Mouse (Mus musculus) T-helper 1 cell (primary cell): ENCODE data around the gene Nav2.

Source experiments
- in situ Hi-C: fragments of 300-600 bp; cut with MboI, MseI; formaldehyde crosslinking; loops from one replicate; pipeline ENCODE4 v1.15.1; 2025; ENCODE audit warnings: high pct_unique_total_duplicates

The Nav2 gene

GRCm38 (mm10) chr7:49350321-49351007 lies 441.9 kb downstream of the Nav2 start:
- in situ Hi-C loops, result no loop called here

GRCm38 (mm10) chr7:49351596-49352258 lies 443.2 kb downstream of the Nav2 start:
- in situ Hi-C loops, result no loop called here

- in situ Hi-C loops, result no loop called here
These were observed 449.1 kb downstream of the Nav2 start for GRCm38 (mm10) chr7:49357441-49358165.

GRCm38 (mm10) chr7:49359120-49359519 lies 450.6 kb downstream of the Nav2 start:
- in situ Hi-C loops, result no loop called here

- in situ Hi-C loops, result no loop called here
These were observed 452.1 kb downstream of the Nav2 start for GRCm38 (mm10) chr7:49360597-49360996.

- in situ Hi-C loops, result no loop called here
These were observed 453.1 kb downstream of the Nav2 start for GRCm38 (mm10) chr7:49361465-49362090.

GRCm38 (mm10) chr7:49364486-49365162 lies 456.1 kb downstream of the Nav2 start:
- in situ Hi-C loops, result no loop called here

GRCm38 (mm10) chr7:49368590-49368989 lies 460.1 kb downstream of the Nav2 start:
- in situ Hi-C loops, result no loop called here

- in situ Hi-C loops, result no loop called here
These were observed 460.5 kb downstream of the Nav2 start for GRCm38 (mm10) chr7:49369006-49369405.

- in situ Hi-C loops, result no loop called here
These were observed 461.4 kb downstream of the Nav2 start for GRCm38 (mm10) chr7:49369809-49370473.

- in situ Hi-C loops, result no loop called here
These were observed 462.8 kb downstream of the Nav2 start for GRCm38 (mm10) chr7:49371345-49371744.

GRCm38 (mm10) chr7:49371972-49372371 lies 463.5 kb downstream of the Nav2 start:
- in situ Hi-C loops, result no loop called here

- in situ Hi-C loops, result no loop called here
These were observed 464.7 kb downstream of the Nav2 start for GRCm38 (mm10) chr7:49373173-49373572.

- in situ Hi-C loops, result no loop called here
These were observed 465.1 kb downstream of the Nav2 start for GRCm38 (mm10) chr7:49373661-49374060.

- in situ Hi-C loops, result no loop called here
These were observed 467.0 kb downstream of the Nav2 start for GRCm38 (mm10) chr7:49375499-49375974.

GRCm38 (mm10) chr7:49378608-49379007 lies 470.1 kb downstream of the Nav2 start:
- in situ Hi-C loops, result no loop called here

GRCm38 (mm10) chr7:49380940-49381339 lies 472.4 kb downstream of the Nav2 start:
- in situ Hi-C loops, result no loop called here

GRCm38 (mm10) chr7:49382884-49383283 lies 474.4 kb downstream of the Nav2 start:
- in situ Hi-C loops, result no loop called here

- in situ Hi-C loops, result no loop called here
These were observed 479.6 kb downstream of the Nav2 start for GRCm38 (mm10) chr7:49388137-49388536.

- in situ Hi-C loops, result no loop called here
These were observed 481.8 kb downstream of the Nav2 start for GRCm38 (mm10) chr7:49390312-49390711.

GRCm38 (mm10) chr7:49390829-49391228 lies 482.3 kb downstream of the Nav2 start:
- in situ Hi-C loops, result no loop called here
